Mouse (Mus musculus): ENCODE results near the gene Macf1. TPM values are rescaled to one million over a fixed set of nuclear protein-coding genes. Genes with fewer than 3 reads are reported as not detected.

The Macf1 gene
- 15.8 and 17.9 TPM in 2 replicates for polyA plus RNA-seq (2012; rRNA removed)

DNA sequence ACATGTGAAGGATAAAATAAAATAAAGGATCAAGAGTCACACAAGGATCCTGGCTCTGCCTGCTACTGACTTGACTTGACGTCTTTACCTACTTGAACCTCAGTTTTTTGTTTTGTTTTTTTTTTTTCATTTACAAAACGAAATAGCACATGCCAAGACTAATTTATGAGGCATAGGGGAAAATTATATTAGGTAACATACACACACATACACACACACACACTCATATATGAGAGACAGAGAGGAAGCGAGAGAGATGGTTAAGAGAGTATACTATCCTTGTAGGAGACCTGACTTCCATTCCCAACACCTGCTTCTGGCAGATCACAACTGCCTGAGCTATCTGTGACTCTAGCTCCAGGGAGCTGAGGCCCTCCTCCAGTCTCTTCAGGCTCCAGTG lies at the start of gene Macf1:
TSS of gene Macf1 (minus strand) at position 101 of the 400 bp plus-strand sequence.

DNA sequence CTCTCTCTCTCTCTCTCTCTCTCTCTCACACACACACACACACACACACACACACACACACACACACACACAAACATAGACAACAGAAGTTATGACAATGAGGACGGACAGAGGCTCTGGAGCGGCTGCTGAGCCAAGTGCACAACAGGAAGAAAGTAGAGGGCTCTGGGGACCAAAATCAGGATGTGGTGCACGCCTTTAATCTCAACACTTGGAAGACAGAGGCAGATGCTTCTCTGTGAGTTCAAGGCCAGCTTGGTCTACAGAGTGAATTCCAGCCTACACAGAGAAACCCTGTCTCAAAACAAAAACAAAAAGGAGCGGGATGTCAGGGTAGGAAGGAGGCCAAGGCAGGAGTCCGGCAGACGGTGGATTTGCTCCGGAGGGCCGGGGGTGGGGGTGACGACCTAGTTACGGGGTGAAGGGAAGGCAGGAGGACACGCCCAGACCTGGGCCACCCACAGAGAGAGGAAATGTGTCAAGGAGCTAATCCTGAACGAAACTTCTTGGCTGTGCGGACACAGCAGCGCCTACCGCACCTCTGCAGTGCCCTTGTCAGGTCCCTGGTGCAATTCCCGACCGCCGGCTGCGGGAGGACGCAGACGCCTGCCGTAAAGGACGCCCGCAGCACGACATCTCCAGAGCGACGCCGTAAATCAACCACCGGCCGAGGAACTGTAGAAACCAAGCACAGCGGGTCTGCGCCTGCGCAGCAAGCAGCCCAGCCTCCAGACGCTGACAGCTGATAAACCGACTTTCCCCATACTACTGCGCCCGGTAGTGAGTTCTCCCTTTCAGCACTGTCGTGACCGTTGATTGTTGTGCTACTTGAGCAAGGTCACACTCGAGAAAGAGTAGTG lies 33.6 kb upstream of the Macf1 start, which contains the start of gene Ndufs5:
TSS of gene Ndufs5 (minus strand) at position 629 of the 860 bp plus-strand sequence.

DNA sequence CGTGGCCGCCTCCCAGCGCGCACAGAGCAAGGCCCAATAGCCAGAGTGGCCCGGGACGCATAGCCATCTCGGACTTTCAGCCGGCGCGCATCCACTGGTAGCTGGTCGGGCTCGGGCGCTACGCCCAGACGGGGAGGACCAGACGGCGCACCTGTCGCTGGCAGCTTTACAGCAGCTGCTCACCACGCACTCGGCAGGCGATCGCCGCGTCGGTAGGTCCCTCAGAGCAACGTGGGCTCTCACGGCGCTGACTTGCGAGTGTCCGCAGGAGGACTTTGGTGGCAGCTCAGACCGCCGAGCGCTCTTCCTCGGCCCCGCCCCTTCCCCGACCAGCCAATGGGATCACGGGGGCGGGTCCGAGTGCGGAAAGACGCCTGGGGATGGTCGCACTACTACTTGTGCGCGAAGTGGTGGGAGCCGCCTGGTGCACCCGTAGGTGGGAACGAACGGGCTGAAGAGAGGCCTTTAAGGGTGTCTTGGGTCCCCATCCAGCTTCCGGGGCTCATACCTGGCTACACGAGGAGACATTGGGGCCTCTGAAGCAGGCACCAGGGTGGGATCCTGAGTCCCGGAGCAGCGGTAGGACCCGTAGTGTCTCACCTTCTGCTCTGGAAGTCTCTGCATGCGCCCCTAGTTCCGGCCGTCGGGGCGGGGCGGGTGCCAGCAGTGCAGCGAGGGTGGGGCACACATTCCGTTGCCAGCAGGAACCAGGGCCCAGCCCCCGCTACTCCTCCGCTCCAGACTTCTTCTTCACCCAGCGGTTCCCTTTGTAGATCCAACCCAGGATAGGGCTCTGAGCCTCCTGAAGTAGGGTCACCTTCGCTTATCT lies 341.3 kb downstream of the Macf1 start, which contains the start of gene Bmp8a:
TSS of gene Bmp8a (minus strand) at position 611 of the 829 bp plus-strand sequence.

DNA sequence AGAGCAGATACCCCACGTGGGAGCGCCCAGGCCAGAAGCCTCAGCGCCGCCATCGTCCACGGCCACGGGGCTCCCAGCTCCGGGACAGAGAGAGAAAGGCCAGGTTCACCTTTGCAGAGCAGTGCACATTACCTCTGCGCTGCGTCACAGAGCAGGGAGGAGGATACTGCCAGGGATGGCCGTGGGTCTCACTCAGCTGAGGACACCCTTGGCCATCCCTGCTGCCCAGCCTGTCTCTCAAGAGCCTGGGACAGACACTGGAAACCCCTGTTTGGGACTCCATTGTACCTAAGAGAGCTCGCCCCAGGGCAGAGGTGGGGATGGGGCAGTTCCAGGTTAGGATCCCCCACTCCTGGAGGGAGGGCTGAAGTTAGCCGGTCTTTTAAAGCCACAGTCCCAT lies 360.6 kb downstream of the Macf1 start, which contains the start of gene Oxct2a:
TSS of gene Oxct2a (minus strand) at position 101 of the 400 bp plus-strand sequence.

Other genes starting within 250 kb of the Macf1 start
- 128 and 130 TPM in 2 replicates for gene Ndufs5, start 33.8 kb upstream of the Macf1 start, polyA plus RNA-seq (2012; rRNA removed)
- gene Akirin1, start 66.0 kb upstream of the Macf1 start, polyA plus RNA-seq (2012; rRNA removed) = 14.8 and 17.4 TPM in 2 replicates
- 0.12 TPM in 1 of 2 replicates, not detected in the other for gene Rhbdl2, start 103.5 kb upstream of the Macf1 start, polyA plus RNA-seq (2012; rRNA removed)
- not detected in 2 replicates for gene 4933427I04Rik, start 175.3 kb upstream of the Macf1 start, polyA plus RNA-seq (2012; rRNA removed)
- 14.2 and 14.4 TPM in 2 replicates for gene Mycbp, start 220.5 kb upstream of the Macf1 start, polyA plus RNA-seq (2012; rRNA removed)
- 17.7 and 20.5 TPM in 2 replicates for gene Rragc, start 233.1 kb upstream of the Macf1 start, polyA plus RNA-seq (2012; rRNA removed)
- not detected in 2 replicates for gene 4930535I16Rik, start 233.7 kb upstream of the Macf1 start, polyA plus RNA-seq (2012; rRNA removed)